Mouse (Mus musculus) urinary bladder, postnatal 4 days (tissue): ENCODE data around the gene Hmx1.

Experiments used
- DNase-seq, 2 experiments: peaks; one replicate each; pipeline ENCODE4 v3.0.0; 2021 to 2022; ENCODE audit warnings: low spot score in 2 of 2

The Hmx1 gene

GRCm38 (mm10) chr5:35398310-35398910, 9.5 kb downstream of the Hmx1 start:
- DNase-seq = no peak

DNA sequence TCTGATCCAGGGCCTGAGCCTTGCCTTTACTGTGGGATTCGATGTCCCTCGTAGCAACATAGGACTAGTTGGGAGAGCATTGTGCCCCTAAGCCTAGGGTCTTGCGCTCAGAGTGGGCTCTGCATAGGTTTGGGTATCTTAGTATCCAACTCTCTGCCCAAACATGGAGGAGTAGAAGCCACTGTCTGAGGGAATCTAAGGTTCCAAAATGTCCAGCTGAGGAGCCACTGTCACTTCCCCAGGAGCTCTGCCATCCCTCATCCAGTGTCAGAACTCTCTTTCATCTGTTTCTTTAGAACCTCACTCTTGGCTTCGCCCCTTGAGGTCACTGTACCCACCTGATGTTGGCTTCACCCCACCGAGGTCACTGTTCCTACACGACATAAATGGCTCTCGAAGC, 10.2 kb downstream of the Hmx1 start:
- DNase-seq = no peak

DNA sequence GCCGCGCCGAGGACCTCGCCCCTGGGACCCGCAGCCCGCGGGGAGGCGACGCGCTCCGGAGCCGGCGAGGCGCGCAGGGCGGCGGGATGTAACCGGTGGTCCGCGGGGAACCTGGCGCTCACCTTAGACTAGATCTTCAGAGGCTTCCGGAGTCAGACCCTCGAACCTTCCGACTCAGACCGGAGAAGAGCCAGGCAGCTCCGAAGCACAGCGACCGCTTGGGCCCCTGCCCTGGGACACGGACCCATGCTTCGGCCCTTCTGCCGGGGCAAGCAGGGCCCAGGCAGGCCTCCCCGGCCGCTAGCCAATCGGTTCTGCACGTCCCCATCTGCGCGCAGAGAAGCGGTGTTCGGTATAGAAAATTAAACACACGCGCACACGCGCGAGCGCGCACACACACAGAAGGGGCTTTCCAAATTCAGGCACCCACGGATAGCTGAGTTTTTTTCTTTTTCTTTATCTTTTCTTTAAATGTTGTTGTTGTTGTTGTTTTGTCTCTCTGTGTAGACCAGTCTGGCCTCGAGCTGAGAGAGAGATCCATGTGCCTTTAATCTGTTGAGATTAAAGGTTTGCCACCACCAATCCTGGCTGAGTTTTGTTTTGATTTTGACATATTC, 10.9 kb downstream of the Hmx1 start:
- DNase-seq = no peak

- DNase-seq = no peak
Measured at GRCm38 (mm10) chr5:35401240-35401639, 12.3 kb downstream of the Hmx1 start.

DNA sequence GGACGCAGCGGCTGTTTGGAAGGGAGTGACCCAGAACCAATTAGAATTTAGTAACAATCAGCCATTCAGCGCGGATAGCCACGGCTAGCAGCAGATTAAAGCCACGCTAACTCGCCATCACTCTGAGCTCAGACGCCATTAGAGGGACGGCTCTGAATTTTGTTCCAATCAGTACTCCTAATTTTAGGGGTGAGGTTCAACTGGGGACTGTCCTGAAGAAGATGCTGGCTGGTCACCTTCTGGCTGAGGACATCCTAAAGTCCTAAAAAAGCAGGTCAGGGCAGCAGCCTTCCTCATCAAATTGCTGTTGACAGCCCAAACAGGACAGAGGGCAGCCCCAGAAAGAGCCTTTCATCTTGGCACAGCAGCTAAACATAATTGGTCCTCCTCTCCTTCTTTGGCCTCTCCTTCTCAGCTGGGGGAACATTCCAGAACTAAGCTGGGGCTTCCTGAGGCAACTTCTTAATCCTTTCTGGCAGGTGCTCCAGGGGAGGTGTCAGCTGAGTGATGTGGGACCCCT, 18.6 kb downstream of the Hmx1 start:
- no peak for DNase-seq

DNA sequence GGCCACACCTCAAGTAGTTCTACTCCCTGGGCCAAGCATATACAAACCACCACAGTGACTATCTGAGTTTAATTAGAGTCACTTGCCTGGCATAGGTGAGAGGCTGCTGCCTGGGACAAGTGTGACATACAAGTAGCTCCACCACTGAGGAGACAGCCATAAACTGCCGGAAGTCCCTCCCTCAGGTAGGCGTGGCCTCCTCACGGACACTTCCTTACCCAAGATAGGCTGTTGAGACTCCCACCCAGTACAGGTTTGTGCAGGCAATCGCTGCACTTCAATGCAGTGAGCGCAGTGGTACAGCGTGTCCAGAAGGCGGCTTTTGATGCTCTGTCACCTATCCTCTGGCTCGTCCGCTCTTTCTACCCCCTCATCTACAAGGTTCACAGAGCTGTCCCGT, 22.1 kb downstream of the Hmx1 start:
- no peak for DNase-seq

DNA sequence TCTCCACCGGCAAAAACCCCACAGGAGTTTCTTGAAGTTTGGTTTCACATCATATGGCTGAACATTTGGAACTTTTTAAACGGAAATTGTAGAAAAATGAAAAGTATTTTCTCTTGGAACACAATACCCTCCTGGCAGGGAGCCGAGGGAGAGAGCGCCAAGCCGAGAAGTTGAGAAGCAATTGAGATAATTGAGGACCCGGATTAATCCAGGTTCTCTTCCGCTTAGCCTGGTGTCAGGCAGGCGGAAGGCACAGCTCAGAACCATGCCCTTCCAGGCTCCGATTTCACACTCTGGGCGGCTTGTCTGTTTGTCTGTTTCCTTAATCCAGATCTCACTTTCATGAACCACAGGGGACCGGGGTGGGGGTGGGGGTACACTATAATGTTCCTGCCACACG, 23.9 kb downstream of the Hmx1 start:
- DNase-seq = no peak

DNA sequence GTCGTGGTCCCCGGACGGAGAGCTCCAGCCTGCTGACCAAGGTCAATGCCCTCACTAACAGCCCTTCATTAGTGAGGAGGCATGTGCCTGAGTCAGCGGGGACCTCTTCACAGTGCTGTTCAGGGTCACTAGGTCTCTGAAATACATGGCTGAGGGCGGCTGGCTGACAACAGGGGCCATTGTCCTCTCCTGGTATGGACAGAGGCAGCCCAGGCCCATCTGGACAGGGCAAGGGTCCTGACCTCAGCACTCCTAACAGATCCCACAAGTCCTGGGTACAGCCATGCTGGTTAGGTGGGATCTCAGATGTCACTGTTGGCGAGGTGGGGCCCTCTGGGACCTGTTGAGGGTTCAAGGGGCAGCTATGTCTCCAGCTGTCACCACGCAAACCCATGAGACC, 28.8 kb downstream of the Hmx1 start:
- no peak for DNase-seq

DNA sequence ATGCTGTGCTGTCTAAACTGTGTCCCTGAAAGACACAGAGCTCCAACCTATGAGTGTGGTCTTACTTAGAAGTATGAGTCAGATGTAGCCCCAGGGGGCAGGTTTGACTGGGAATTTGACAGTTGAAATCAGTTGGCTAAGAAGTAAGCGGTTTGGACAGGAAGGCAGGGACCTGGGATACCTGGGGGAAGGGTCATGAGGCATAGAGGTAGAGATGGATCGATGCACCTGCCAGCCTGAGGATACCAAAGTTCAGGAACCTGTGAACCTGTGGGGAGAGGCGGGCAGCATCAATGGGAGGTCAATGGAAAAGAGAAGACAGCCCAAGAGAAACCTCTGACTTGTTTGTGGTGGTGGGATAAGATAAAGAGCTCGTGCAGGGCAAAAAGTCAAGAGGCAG, 32.7 kb downstream of the Hmx1 start:
- DNase-seq = no peak

DNA sequence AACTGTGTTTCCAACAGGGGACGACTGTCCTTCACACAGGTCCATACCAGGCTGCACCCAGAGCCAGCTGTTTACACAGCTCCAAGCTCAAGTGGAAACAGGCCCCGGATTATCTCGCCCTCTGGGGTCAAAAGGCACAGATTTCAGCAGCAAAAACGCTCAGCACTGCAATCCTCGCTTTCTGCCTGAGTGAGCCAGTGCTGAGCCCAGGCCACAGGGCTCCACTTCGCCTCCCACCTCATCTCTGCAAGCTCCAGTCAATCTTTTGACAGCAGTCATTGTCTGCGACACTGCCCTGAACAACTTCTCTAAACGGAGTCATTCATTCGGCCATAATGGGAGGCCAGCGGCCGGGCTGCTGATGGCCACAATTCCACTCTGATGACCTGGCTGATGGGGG, 36.3 kb downstream of the Hmx1 start:
- DNase-seq = no peak

GRCm38 (mm10) chr5:35427901-35428300, 39.0 kb downstream of the Hmx1 start:
- no peak for DNase-seq

DNA sequence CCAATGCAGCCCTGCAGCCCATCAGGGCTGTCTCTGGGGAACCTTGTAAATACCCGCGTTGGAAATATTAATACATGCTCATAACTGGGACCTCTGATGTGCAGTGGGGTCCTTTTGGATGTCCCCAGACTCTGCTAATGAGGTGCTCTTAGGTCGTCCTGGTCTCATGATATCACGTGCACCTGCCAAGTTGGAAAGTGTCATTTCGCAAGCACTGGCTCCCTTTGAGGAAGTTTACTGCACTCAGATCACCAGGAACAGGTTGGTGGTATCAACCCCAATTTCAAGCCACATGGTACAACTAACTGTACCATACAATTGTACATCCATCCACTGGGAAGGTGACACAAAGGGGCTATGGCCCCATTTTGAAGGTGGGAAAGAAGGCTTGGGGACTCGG, 39.5 kb downstream of the Hmx1 start:
- DNase-seq = no peak

DNA sequence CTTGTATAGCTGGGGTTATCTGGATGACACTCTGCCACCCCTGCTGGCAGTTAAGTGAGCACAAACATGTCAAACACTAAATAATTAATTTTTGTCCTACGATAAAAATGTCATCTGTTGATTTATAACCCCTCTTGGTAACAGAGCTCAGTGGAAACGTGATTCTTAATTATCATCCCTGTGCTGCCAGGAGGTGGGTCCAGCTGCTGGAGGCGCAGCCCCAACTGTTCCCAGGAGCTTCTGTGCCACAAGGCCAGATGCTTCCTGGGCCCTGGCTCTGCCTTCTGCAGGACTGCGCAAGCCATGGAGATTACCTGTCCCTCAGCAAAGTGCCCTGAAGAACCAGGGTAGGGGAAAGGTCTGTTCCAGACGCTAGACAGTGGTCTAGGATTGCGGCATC, 43.2 kb downstream of the Hmx1 start:
- no peak for DNase-seq

GRCm38 (mm10) chr5:35434038-35434437, 45.1 kb downstream of the Hmx1 start:
- DNase-seq = no peak

- DNase-seq = no peak
Measured at GRCm38 (mm10) chr5:35434703-35435102, 45.8 kb downstream of the Hmx1 start.

GRCm38 (mm10) chr5:35438805-35439204, 49.9 kb downstream of the Hmx1 start:
- DNase-seq = no peak

GRCm38 (mm10) chr5:35440459-35440858, 51.6 kb downstream of the Hmx1 start:
- DNase-seq = no peak

- no peak for DNase-seq
Measured at GRCm38 (mm10) chr5:35441411-35441810, 52.5 kb downstream of the Hmx1 start.

GRCm38 (mm10) chr5:35444731-35445130, 55.8 kb downstream of the Hmx1 start:
- no peak for DNase-seq

DNA sequence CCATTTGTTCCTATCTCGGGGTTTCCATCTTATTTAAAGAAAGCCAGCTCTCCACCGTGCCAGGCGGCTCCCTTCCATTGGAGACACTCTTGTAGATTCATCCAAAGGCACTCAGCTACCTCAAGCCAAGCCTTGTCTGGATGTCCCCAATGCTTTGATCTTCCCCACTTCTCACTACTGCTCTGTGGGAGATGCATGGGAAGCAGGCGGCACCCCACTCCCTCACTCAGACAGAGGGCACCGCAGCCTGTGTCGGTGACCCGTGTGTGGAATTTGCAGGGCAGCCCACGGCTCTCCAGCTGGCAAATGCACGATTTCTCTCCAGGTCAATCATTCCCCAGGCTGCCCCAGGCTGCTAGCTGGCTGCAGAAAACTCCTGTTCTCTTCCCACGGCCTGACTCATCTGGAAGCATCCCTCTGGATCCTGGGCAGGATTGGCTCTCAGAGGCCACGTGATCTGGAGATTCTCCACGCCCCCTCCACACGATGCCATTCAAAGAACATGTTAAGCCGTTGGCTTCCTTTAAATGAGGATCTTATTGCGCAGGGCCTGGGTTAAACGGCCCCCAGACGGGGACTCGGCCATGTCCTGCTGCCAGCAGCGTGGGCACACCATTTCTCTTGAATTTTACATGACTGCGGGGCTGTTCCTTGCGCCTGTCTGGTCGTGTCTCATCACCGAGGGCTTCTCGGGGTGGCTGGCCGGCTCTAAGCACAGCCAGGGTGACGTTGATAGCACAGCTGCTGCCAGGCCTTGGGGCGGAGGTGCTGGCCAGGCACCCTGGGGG, 58.9 kb downstream of the Hmx1 start:
- DNase-seq = no peak
